Mouse (Mus musculus) ES-E14 (cell line): Measurements from ENCODE around the gene Col6a5. TPM values are rescaled to one million over a fixed set of nuclear protein-coding genes. Genes with fewer than 3 reads are reported as not detected.

ENCODE experiments used
- DNase-seq: peaks from one replicate; pipeline ENCODE4 v3.0.0-alpha.2; 2013; ENCODE audit warnings: low read depth, low spot score
- H3K27ac ChIP-seq: 2 replicates; pipeline ENCODE4 v1.5.1; 2012; ENCODE audit warnings: low read depth, mild to moderate bottlenecking, low read length, moderate library complexity, mixed read lengths; ENCODE audit not compliant: poor library complexity, insufficient read depth, severe bottlenecking
- H3K36me3 ChIP-seq: 2 replicates; pipeline ENCODE4 v1.6.1; 2012; ENCODE audit warnings: mild to moderate bottlenecking, low read length, moderate library complexity, mixed read lengths; ENCODE audit not compliant: control insufficient read depth, poor library complexity, insufficient read depth, severe bottlenecking
- H3K4me1 ChIP-seq, 2 experiments: fragments of 150-350 bp in 1 of 2; sonication (generic) in 1 of 2; 2 replicates each; pipeline ENCODE4 v1.6.1; 2012; ENCODE audit warnings: low read length in 2 of 2, mild to moderate bottlenecking in 1 of 2, mixed read lengths in 1 of 2; ENCODE audit not compliant: control insufficient read depth in 2 of 2, insufficient read depth in 2 of 2, poor library complexity in 1 of 2
- H3K4me3 ChIP-seq, 2 experiments: fragments of 150-350 bp in 1 of 2; sonication (generic) in 1 of 2; 2 replicates each; pipeline ENCODE4 v1.5.1; 2012; ENCODE audit warnings: low read length in 2 of 2, low read depth in 1 of 2, mild to moderate bottlenecking in 1 of 2, mixed read lengths in 1 of 2; ENCODE audit not compliant: insufficient read depth in 1 of 2, poor library complexity in 1 of 2, severe bottlenecking in 1 of 2
- H3K9ac ChIP-seq: 2 replicates; pipeline ENCODE4 v1.6.1; 2012; ENCODE audit warnings: low read depth, mild to moderate bottlenecking, low read length, mixed read lengths; ENCODE audit not compliant: poor library complexity, insufficient read depth, severe bottlenecking
- H3K9me3 ChIP-seq: fragments of 150-350 bp; sonication (generic); 2 replicates; pipeline ENCODE4 v1.6.1; 2012; ENCODE audit warnings: low read depth, mild to moderate bottlenecking, low read length; ENCODE audit not compliant: control insufficient read depth, insufficient read depth
- CHD2 ChIP-seq: IDR thresholded peaks from 2 replicates; pipeline ENCODE4 v1.6.1; 2014; ENCODE audit warnings: mild to moderate bottlenecking, low read depth, low read length, inconsistent platforms
- HCFC1 ChIP-seq: IDR thresholded peaks from 2 replicates; pipeline ENCODE4 v1.6.1; 2012; ENCODE audit warnings: low read length, inconsistent platforms, borderline replicate concordance; ENCODE audit not compliant: insufficient read depth
- MAFK ChIP-seq: IDR thresholded peaks from 2 replicates; pipeline ENCODE4 v1.6.1; 2014; ENCODE audit warnings: mild to moderate bottlenecking, low read depth, low read length, inconsistent platforms; ENCODE audit not compliant: insufficient read depth
- ZC3H11A ChIP-seq: IDR thresholded peaks from 2 replicates; pipeline ENCODE4 v1.6.1; 2012; ENCODE audit warnings: low read depth, mild to moderate bottlenecking, inconsistent platforms, low read length, borderline replicate concordance
- ZNF384 ChIP-seq: IDR thresholded peaks from 2 replicates; pipeline ENCODE4 v1.6.1; 2012; ENCODE audit warnings: low read depth, low read length, inconsistent platforms
- in situ Hi-C, 2 experiments: fragments of 600-800 bp; cut with MboI; formaldehyde crosslinking; loops; one replicate each; pipeline ENCODE4 v1.15.1; 2025; ENCODE audit warnings: low sequenced_read_pairs in 2 of 2, inconsistent platforms in 1 of 2; ENCODE audit not compliant: unreplicated experiment in 2 of 2
- total RNA-seq: library from RNA; depleted of rRNA; stranded (reverse); fragments of 300-350 nt; gene quantifications from 2 replicates; pipeline ENCODE4 v1.2.3, GENCODE M21; 2012

Col6a5 gene
- total RNA-seq, 1 experiment: 4.2 TPM

- no peak for TF ChIP-seq ZC3H11A
- TF ChIP-seq HCFC1: no peak
- TF ChIP-seq MAFK: no peak
- TF ChIP-seq CHD2: no peak
- no peak for TF ChIP-seq ZNF384
- H3K36me3 ChIP-seq: no peaks in the 10 kb centered on the region; the same call in 1 of the 2 replicates
- H3K9me3 ChIP-seq: no peaks in the 10 kb centered on the region
- in situ Hi-C loops: no loop called here
- no peak overlapping the region for H3K9ac ChIP-seq
- H3K4me1 ChIP-seq: peaks cover 0 to 3% of the 10 kb centered on the region in 2 experiments; a peak in 2 of 4 replicates
- DNase-seq: no peak
- peak overlapping the region; percentile 88 for H3K27ac ChIP-seq
- no peak overlapping the region for H3K4me3 ChIP-seq
Measured at GRCm38 (mm10) chr9:105839147-105839515, 121.3 kb downstream of the Col6a5 start.

- no peaks in the 10 kb centered on the region for H3K9me3 ChIP-seq
- peaks cover 0 to 3% of the 10 kb centered on the region in 2 experiments; a peak in 2 of 4 replicates for H3K4me1 ChIP-seq
- no peak overlapping the region for H3K9ac ChIP-seq
- DNase-seq: no peak
- no peak overlapping the region for H3K4me3 ChIP-seq
- in situ Hi-C loops: no loop called here
- TF ChIP-seq ZC3H11A (no peak), MAFK (no peak), CHD2 (no peak), HCFC1 (no peak), ZNF384 (no peak)
- peak overlapping the region; percentile 88 for H3K27ac ChIP-seq
- no peaks in the 10 kb centered on the region; the same call in 1 of the 2 replicates for H3K36me3 ChIP-seq
Measured at GRCm38 (mm10) chr9:105838396-105839146, 121.9 kb downstream of the Col6a5 start.

GRCm38 (mm10) chr9:105835587-105835986 lies 124.9 kb downstream of the Col6a5 start:
- peaks cover 0 to 3% of the 10 kb centered on the region in 2 experiments; a peak in 2 of 4 replicates for H3K4me1 ChIP-seq
- no peak for TF ChIP-seq MAFK
- no peak for TF ChIP-seq ZC3H11A
- no peak for TF ChIP-seq HCFC1
- no peak for TF ChIP-seq CHD2
- no peak for TF ChIP-seq ZNF384
- no peak overlapping the region for H3K27ac ChIP-seq
- in situ Hi-C loops: no loop called here
- H3K9me3 ChIP-seq: no peaks in the 10 kb centered on the region
- H3K9ac ChIP-seq: no peak overlapping the region
- no peak overlapping the region for H3K4me3 ChIP-seq
- no peak for DNase-seq
- no peaks in the 10 kb centered on the region; the same call in 1 of the 2 replicates for H3K36me3 ChIP-seq

- TF ChIP-seq CHD2 (no peak), ZNF384 (no peak), HCFC1 (no peak), MAFK (no peak), ZC3H11A (no peak)
- no peak overlapping the region for H3K27ac ChIP-seq
- H3K4me1 ChIP-seq: no peaks in the 10 kb centered on the region
- H3K4me3 ChIP-seq: no peak overlapping the region
- no peak overlapping the region for H3K9ac ChIP-seq
- H3K9me3 ChIP-seq: no peaks in the 10 kb centered on the region
- no peaks in the 10 kb centered on the region; the same call in 1 of the 2 replicates for H3K36me3 ChIP-seq
- in situ Hi-C loops: no loop called here
- DNase-seq: no peak
Measured at GRCm38 (mm10) chr9:105834799-105835198, 125.6 kb downstream of the Col6a5 start.
